Mouse (Mus musculus): ENCODE data around the gene Ptprm. TPM values are rescaled to one million over a fixed set of nuclear protein-coding genes. Genes with fewer than 3 reads are reported as not detected.

The Ptprm gene
- polyA plus RNA-seq, 1 experiment from 2014 or later: 1.6 TPM

GRCm38 (mm10) chr17:67118676-67119340 is 235.4 kb downstream of the Ptprm start:
- no peak overlapping the region for H3K27ac ChIP-seq (ENCODE audit: low read length)

GRCm38 (mm10) chr17:67114842-67115241 is 239.4 kb downstream of the Ptprm start:
- Histone ChIP-seq H3K9me3 (replicated peaks; ENCODE audit: control insufficient read depth, low read length) (no peaks in the 10 kb centered on the region), H3K4me1 (ENCODE audit: control insufficient read depth, low read depth, low read length) (no peaks in the 10 kb centered on the region), H3K27me3 (ENCODE audit: control insufficient read depth, insufficient read depth, low read depth, low read length) (no peaks in the 10 kb centered on the region), H3K4me2 (ENCODE audit: low read depth, low read length) (no peak overlapping the region), H3K4me3 (ENCODE audit: low read depth, low read length) (no peak overlapping the region), H3K27ac (ENCODE audit: low read length) (no peak overlapping the region), H3K36me3 (ENCODE audit: control insufficient read depth, insufficient read depth) (no peaks in the 10 kb centered on the region), H3K9ac (ENCODE audit: low read depth, low read length) (no peak overlapping the region)
- WGBS (ENCODE audit: insufficient replicate concordance): 53% methylated on average over 2 of the region's 2 CpGs
- no peak for ATAC-seq (ENCODE audit: low read depth)

More at GRCm38 (mm10) chr17:67118676-67119340, 235.4 kb downstream of the Ptprm start:
- Histone ChIP-seq H3K4me2 (ENCODE audit: low read depth, low read length) (no peak overlapping the region), H3K9me3 (replicated peaks; ENCODE audit: control insufficient read depth, low read length) (no peaks in the 10 kb centered on the region), H3K36me3 (ENCODE audit: control insufficient read depth, insufficient read depth) (no peaks in the 10 kb centered on the region), H3K4me3 (ENCODE audit: low read depth, low read length) (no peak overlapping the region), H3K9ac (ENCODE audit: low read depth, low read length) (no peak overlapping the region), H3K27me3 (ENCODE audit: control insufficient read depth, insufficient read depth, low read depth, low read length) (no peaks in the 10 kb centered on the region), H3K4me1 (ENCODE audit: control insufficient read depth, low read depth, low read length) (no peaks in the 10 kb centered on the region)
- no peak for ATAC-seq (ENCODE audit: low read depth)
- WGBS (ENCODE audit: insufficient replicate concordance): 41% methylated on average over 7 of the region's 7 CpGs

- Histone ChIP-seq H3K4me1 (ENCODE audit: control insufficient read depth, low read depth, low read length) (no peaks in the 10 kb centered on the region), H3K27ac (ENCODE audit: low read length) (no peak overlapping the region), H3K4me3 (ENCODE audit: low read depth, low read length) (no peak overlapping the region), H3K36me3 (ENCODE audit: control insufficient read depth, insufficient read depth) (no peaks in the 10 kb centered on the region), H3K4me2 (ENCODE audit: low read depth, low read length) (no peak overlapping the region), H3K9ac (ENCODE audit: low read depth, low read length) (no peak overlapping the region), H3K9me3 (replicated peaks; ENCODE audit: control insufficient read depth, low read length) (no peaks in the 10 kb centered on the region), H3K27me3 (ENCODE audit: control insufficient read depth, insufficient read depth, low read depth, low read length) (no peaks in the 10 kb centered on the region)
- 14% methylated on average over 3 of the region's 3 CpGs for WGBS (ENCODE audit: insufficient replicate concordance)
- ATAC-seq (ENCODE audit: low read depth): no peak
These were observed 241.6 kb downstream of the Ptprm start for GRCm38 (mm10) chr17:67112679-67113078.

- Histone ChIP-seq H3K9ac (ENCODE audit: low read depth, low read length) (no peak overlapping the region), H3K4me1 (ENCODE audit: control insufficient read depth, low read depth, low read length) (no peaks in the 10 kb centered on the region), H3K4me3 (ENCODE audit: low read depth, low read length) (no peak overlapping the region), H3K27ac (ENCODE audit: low read length) (no peak overlapping the region), H3K4me2 (ENCODE audit: low read depth, low read length) (no peak overlapping the region), H3K27me3 (ENCODE audit: control insufficient read depth, insufficient read depth, low read depth, low read length) (no peaks in the 10 kb centered on the region), H3K9me3 (replicated peaks; ENCODE audit: control insufficient read depth, low read length) (no peaks in the 10 kb centered on the region), H3K36me3 (ENCODE audit: control insufficient read depth, insufficient read depth) (no peaks in the 10 kb centered on the region)
- 65% methylated on average over 2 of the region's 2 CpGs for WGBS (ENCODE audit: insufficient replicate concordance)
- no peak for ATAC-seq (ENCODE audit: low read depth)
These were observed 248.1 kb downstream of the Ptprm start for GRCm38 (mm10) chr17:67106176-67106575.

GRCm38 (mm10) chr17:67102051-67102450 is 252.2 kb downstream of the Ptprm start:
- Histone ChIP-seq H3K4me1 (ENCODE audit: control insufficient read depth, low read depth, low read length) (no peaks in the 10 kb centered on the region), H3K4me2 (ENCODE audit: low read depth, low read length) (no peak overlapping the region), H3K27me3 (ENCODE audit: control insufficient read depth, insufficient read depth, low read depth, low read length) (no peaks in the 10 kb centered on the region), H3K36me3 (ENCODE audit: control insufficient read depth, insufficient read depth) (no peaks in the 10 kb centered on the region), H3K27ac (ENCODE audit: low read length) (no peak overlapping the region), H3K9me3 (replicated peaks; ENCODE audit: control insufficient read depth, low read length) (no peaks in the 10 kb centered on the region), H3K4me3 (ENCODE audit: low read depth, low read length) (no peak overlapping the region), H3K9ac (ENCODE audit: low read depth, low read length) (no peak overlapping the region)
- WGBS (ENCODE audit: insufficient replicate concordance): 55% methylated on average over 6 of the region's 6 CpGs
- ATAC-seq (ENCODE audit: low read depth): no peak

- Histone ChIP-seq H3K9me3 (replicated peaks; ENCODE audit: control insufficient read depth, low read length) (no peaks in the 10 kb centered on the region), H3K4me1 (ENCODE audit: control insufficient read depth, low read depth, low read length) (no peaks in the 10 kb centered on the region), H3K27me3 (ENCODE audit: control insufficient read depth, insufficient read depth, low read depth, low read length) (no peaks in the 10 kb centered on the region), H3K36me3 (ENCODE audit: control insufficient read depth, insufficient read depth) (no peaks in the 10 kb centered on the region), H3K4me3 (ENCODE audit: low read depth, low read length) (no peak overlapping the region), H3K4me2 (ENCODE audit: low read depth, low read length) (no peak overlapping the region), H3K9ac (ENCODE audit: low read depth, low read length) (no peak overlapping the region), H3K27ac (ENCODE audit: low read length) (no peak overlapping the region)
- no peak for ATAC-seq (ENCODE audit: low read depth)
- WGBS (ENCODE audit: insufficient replicate concordance): 54% methylated on average over 5 of the region's 5 CpGs
These were observed 263.3 kb downstream of the Ptprm start for GRCm38 (mm10) chr17:67090997-67091396.

- ATAC-seq (ENCODE audit: low read depth): no peak
- H3K27me3 ChIP-seq (ENCODE audit: control insufficient read depth, insufficient read depth, low read depth, low read length): no peaks in the 10 kb centered on the region
- H3K27ac ChIP-seq (ENCODE audit: low read length): no peak overlapping the region
- no peaks in the 10 kb centered on the region for H3K36me3 ChIP-seq (ENCODE audit: control insufficient read depth, insufficient read depth)
- 66% methylated on average over 7 of the region's 7 CpGs for WGBS (ENCODE audit: insufficient replicate concordance)
- H3K4me2 ChIP-seq (ENCODE audit: low read depth, low read length): no peak overlapping the region
- H3K9me3 ChIP-seq (replicated peaks; ENCODE audit: control insufficient read depth, low read length): no peaks in the 10 kb centered on the region
- no peak overlapping the region for H3K4me3 ChIP-seq (ENCODE audit: low read depth, low read length)
- no peak overlapping the region for H3K9ac ChIP-seq (ENCODE audit: low read depth, low read length)
- H3K4me1 ChIP-seq (ENCODE audit: control insufficient read depth, low read depth, low read length): no peaks in the 10 kb centered on the region
These were observed 264.1 kb downstream of the Ptprm start for GRCm38 (mm10) chr17:67090153-67090552.

- Histone ChIP-seq H3K27ac (ENCODE audit: low read length) (no peak overlapping the region), H3K9me3 (replicated peaks; ENCODE audit: control insufficient read depth, low read length) (no peaks in the 10 kb centered on the region), H3K4me3 (ENCODE audit: low read depth, low read length) (no peak overlapping the region), H3K9ac (ENCODE audit: low read depth, low read length) (no peak overlapping the region), H3K27me3 (ENCODE audit: control insufficient read depth, insufficient read depth, low read depth, low read length) (no peaks in the 10 kb centered on the region), H3K4me2 (ENCODE audit: low read depth, low read length) (no peak overlapping the region), H3K36me3 (ENCODE audit: control insufficient read depth, insufficient read depth) (no peaks in the 10 kb centered on the region), H3K4me1 (ENCODE audit: control insufficient read depth, low read depth, low read length) (no peaks in the 10 kb centered on the region)
- no peak for ATAC-seq (ENCODE audit: low read depth)
- 69% methylated on average over 3 of the region's 3 CpGs for WGBS (ENCODE audit: insufficient replicate concordance)
These were observed 264.6 kb downstream of the Ptprm start for GRCm38 (mm10) chr17:67089611-67090010.

- H3K27ac ChIP-seq (ENCODE audit: low read length): no peak overlapping the region
These were observed 266.7 kb downstream of the Ptprm start for GRCm38 (mm10) chr17:67087585-67087984.

More at GRCm38 (mm10) chr17:67087585-67087984, 266.7 kb downstream of the Ptprm start:
- 52% methylated on average over 5 of the region's 5 CpGs for WGBS (ENCODE audit: insufficient replicate concordance)
- no peaks in the 10 kb centered on the region for H3K27me3 ChIP-seq (ENCODE audit: control insufficient read depth, insufficient read depth, low read depth, low read length)
- H3K4me3 ChIP-seq (ENCODE audit: low read depth, low read length): no peak overlapping the region
- no peaks in the 10 kb centered on the region for H3K9me3 ChIP-seq (replicated peaks; ENCODE audit: control insufficient read depth, low read length)
- no peak for ATAC-seq (ENCODE audit: low read depth)
- no peak overlapping the region for H3K9ac ChIP-seq (ENCODE audit: low read depth, low read length)
- no peak overlapping the region for H3K4me2 ChIP-seq (ENCODE audit: low read depth, low read length)
- H3K36me3 ChIP-seq (ENCODE audit: control insufficient read depth, insufficient read depth): no peaks in the 10 kb centered on the region
- H3K4me1 ChIP-seq (ENCODE audit: control insufficient read depth, low read depth, low read length): no peaks in the 10 kb centered on the region
